Mouse (Mus musculus) lung, postnatal 0 days (tissue): ENCODE results near the gene Nupr1.
"Not testable (repeated sequence)": the region's sequence is repeated elsewhere in the genome, so short reads cannot be mapped to it uniquely, and the experiment has no call there.

Experiments used
- CTCF ChIP-seq: IDR thresholded peaks from 2 replicates; pipeline ENCODE4 v1.5.1; 2016; ENCODE audit warnings: antibody characterized with exemption, mild to moderate bottlenecking
- EP300 ChIP-seq: IDR thresholded peaks from 2 replicates; pipeline ENCODE4 v1.6.1; 2016; ENCODE audit warnings: antibody characterized with exemption, mild to moderate bottlenecking, control low read depth

- TF ChIP-seq CTCF = peak; percentile 88
- not testable (repeated sequence) for TF ChIP-seq EP300
These were observed 12.6 kb upstream of the Nupr1 start for GRCm38 (mm10) chr7:126643244-126643617.
